Mouse (Mus musculus) liver, embryonic 14.5 days (tissue): ENCODE data around the gene Suds3.

Experiments used
- CTCF ChIP-seq: IDR thresholded peaks from 2 replicates; pipeline ENCODE4 v1.5.1; 2016; ENCODE audit warnings: antibody characterized with exemption, low read depth, control low read depth
- EP300 ChIP-seq: IDR thresholded peaks from 2 replicates; pipeline ENCODE4 v1.6.1; 2016; ENCODE audit warnings: antibody characterized with exemption, low read depth

GRCm38 (mm10) chr5:117042661-117043060, 73.3 kb downstream of the Suds3 start:
- TF ChIP-seq CTCF, result no peak
- no peak for TF ChIP-seq EP300
